ENCODE assay signal across 8 mouse cellular contexts in the genomic region with DNA sequence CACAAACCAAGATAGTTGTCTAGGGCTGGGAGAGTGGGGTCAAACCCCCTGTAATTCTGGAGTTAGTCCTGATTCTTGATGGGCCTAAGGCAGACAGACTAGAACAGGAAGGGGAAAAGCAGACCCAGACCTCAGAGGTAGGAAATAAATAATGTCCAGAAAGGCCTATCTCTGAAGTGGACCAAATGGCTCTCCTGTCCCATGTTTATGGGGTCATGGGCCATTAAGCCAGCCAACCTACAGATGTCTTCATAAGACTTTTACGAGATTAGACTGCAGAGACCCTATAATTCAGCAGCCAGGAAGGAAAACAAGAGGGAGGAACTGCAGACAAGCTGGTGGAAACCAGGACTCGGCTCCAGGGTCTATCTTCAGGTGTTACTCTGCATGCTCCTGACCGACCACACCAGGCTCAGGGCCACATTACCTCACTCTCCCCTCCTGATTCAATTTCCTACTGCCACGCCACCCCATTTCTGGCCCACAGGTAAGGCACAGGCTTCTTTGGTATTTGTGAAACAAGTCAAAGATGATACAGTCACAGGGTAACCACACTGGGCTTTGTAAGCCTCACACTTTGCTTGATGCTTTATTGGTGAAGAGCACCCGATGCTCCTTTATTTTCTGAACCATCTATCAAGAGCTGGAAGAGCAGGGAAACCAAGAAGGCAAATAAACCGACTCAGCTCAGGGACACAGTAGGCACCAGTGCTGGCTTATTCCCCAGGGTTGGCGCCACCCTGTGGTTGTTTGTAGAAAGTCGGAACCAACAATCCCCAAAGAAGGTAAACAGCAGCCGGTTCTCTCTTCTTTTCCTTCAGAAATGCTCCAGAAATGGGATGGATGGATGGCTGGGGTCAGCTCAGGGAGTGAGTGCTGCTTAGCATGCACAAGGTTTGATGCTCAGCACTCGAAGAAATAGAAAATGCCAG. TPM values are rescaled to one million over a fixed set of nuclear protein-coding genes. Genes with fewer than 3 reads are reported as not detected.
A peak's percentile ranks its signal among the peaks of the same experiment; 100 is the strongest.
DNase-seq lines count a peak whose midpoint lies in the region; ATAC-seq lines count a peak whose summit lies in the region.

No protein-coding gene starts in this region.

- DNase-seq in cerebellum, postnatal 36 days = peak; percentile 47 to 51
- no peak for DNase-seq in cerebellum, adult 11-12 months
- peak; percentile 44 to 55 for DNase-seq in left cerebral cortex, postnatal 25 days (ENCODE audit: low spot score in 2 of 2)
- DNase-seq in left cerebral cortex, adult 9 months (ENCODE audit: low spot score in 2 of 2) = no peak
- peak; percentile 75 for DNase-seq in MN1 (ENCODE audit: low spot score)
- DNase-seq in Muller cell, postnatal 12 days (ENCODE audit: inconsistent ontology term) = no peak

- H3K4me1 ChIP-seq in forebrain, embryonic 16.5 days (replicated peaks; ENCODE audit: control insufficient read depth, insufficient read depth, low read length) = no peaks in the 10 kb centered on the region

- H3K27me3 ChIP-seq in forebrain, embryonic 16.5 days (replicated peaks; ENCODE audit: control insufficient read depth, insufficient read depth, low read length) = no peaks in the 10 kb centered on the region

- H3K36me3 ChIP-seq in forebrain, embryonic 16.5 days (ENCODE audit: control insufficient read depth, insufficient read depth) = peaks cover 18% of the 10 kb centered on the region

- WGBS in forebrain, embryonic 16.5 days = 65% methylated on average over 10 of the region's 10 CpGs

- peak; percentile 13; the same call in 1 of the 2 replicates for ATAC-seq in forebrain, embryonic 16.5 days
- ATAC-seq in megakaryocyte, adult 5-6 weeks (ENCODE audit: poor library complexity, severe bottlenecking) = peak; percentile 76

- no peak overlapping the region for H3K4me3 ChIP-seq in forebrain, embryonic 16.5 days (replicated peaks; ENCODE audit: low read length)

- H3K9ac ChIP-seq in forebrain, embryonic 16.5 days (replicated peaks; ENCODE audit: low read depth, low read length) = no peak overlapping the region

- H3K9me3 ChIP-seq in forebrain, embryonic 16.5 days (ENCODE audit: control insufficient read depth, low read length) = no peaks in the 10 kb centered on the region

- H3K4me2 ChIP-seq in forebrain, embryonic 16.5 days (ENCODE audit: low read length) = no peak overlapping the region

- no peak overlapping the region for H3K27ac ChIP-seq in forebrain, embryonic 16.5 days (ENCODE audit: low read length)

- intact Hi-C loops in left cerebral cortex, postnatal 25 days (cut with DNase I) = no loop called here

RNA-seq across cellular contexts. Expression of a gene that starts 23.9 kb away (rescaled TPM):
- 10 to 100 TPM; 19.2 to 20.9 TPM for total RNA-seq in left cerebral cortex, postnatal 25 days (2021)
- 28.0 and 29.2 TPM in 2 replicates for polyA plus RNA-seq in forebrain, embryonic 16.5 days (2015; fragmentation: Nextera tagmentation; extraction: Ambion mirVana)
- 2.8 and 3.9 TPM in 2 replicates for total RNA-seq in megakaryocyte, adult 5-6 weeks (2015)
- total RNA-seq in megakaryocyte, adult 5-6 weeks (2017) = 3.3 and 3.8 TPM in 2 replicates

RNA-seq across cellular contexts. Expression of a gene that starts 48.8 kb away (rescaled TPM):
- total RNA-seq in left cerebral cortex, postnatal 25 days (2021) = 100 to 1,000 TPM; 173 to 187 TPM
- polyA plus RNA-seq in forebrain, embryonic 16.5 days (2015; fragmentation: Nextera tagmentation; extraction: Ambion mirVana) = 132 and 139 TPM in 2 replicates
- 56.0 and 60.5 TPM in 2 replicates for total RNA-seq in megakaryocyte, adult 5-6 weeks (2015)
- total RNA-seq in megakaryocyte, adult 5-6 weeks (2017) = 113 and 133 TPM in 2 replicates

RNA-seq across cellular contexts. Expression of a gene that starts 49.4 kb away (rescaled TPM):
- total RNA-seq in left cerebral cortex, postnatal 25 days (2021) = 100 to 1,000 TPM; 218 to 219 TPM
- 935 and 1,030 TPM in 2 replicates for polyA plus RNA-seq in forebrain, embryonic 16.5 days (2015; fragmentation: Nextera tagmentation; extraction: Ambion mirVana)
- 320 and 365 TPM in 2 replicates for total RNA-seq in megakaryocyte, adult 5-6 weeks (2015)
- total RNA-seq in megakaryocyte, adult 5-6 weeks (2017) = 765 and 767 TPM in 2 replicates

Comparison
In these comparisons a context has a peak if more than half of its experiments do, and no peak if none do; other contexts are left out.
1. DNase-seq: peak in cerebellum, postnatal 36 days (2 of 2), left cerebral cortex, postnatal 25 days (2 of 2) and MN1 (single experiment); none in cerebellum, adult 11-12 months (single experiment), left cerebral cortex, adult 9 months (0 of 2) and Muller cell, postnatal 12 days (single experiment).
2. RNA of a gene that starts 23.9 kb away (total RNA-seq): 19.2 to 20.9 TPM in left cerebral cortex, postnatal 25 days; 2.8 to 3.9 TPM in megakaryocyte, adult 5-6 weeks; every median in the first group is over 4 times any median in the second.